Mouse (Mus musculus) limb, embryonic 15.5 days (tissue): ENCODE results near the gene Il17rc. TPM values are rescaled to one million over a fixed set of nuclear protein-coding genes. Genes with fewer than 3 reads are reported as not detected.

ENCODE experiments used
- ATAC-seq: fragments of 200-750 bp; cut with Nextera tagmentation; 2 replicates; pipeline ENCODE4 v1.8.0; 2017; ENCODE audit warnings: low read depth, moderate TSS enrichment; ENCODE audit not compliant: insufficient number of reproducible peaks, low FRiP score, low TSS enrichment
- H3K27ac ChIP-seq: fragments of 300-500 bp; sonication (generic); 2 replicates; pipeline ENCODE4 v1.5.1; 2015; ENCODE audit warnings: moderate library complexity, mild to moderate bottlenecking, inconsistent platforms
- H3K27me3 ChIP-seq: fragments of 300-500 bp; sonication (generic); 2 replicates; pipeline ENCODE4 v1.6.1; 2015; ENCODE audit warnings: inconsistent platforms
- H3K36me3 ChIP-seq: fragments of 300-500 bp; sonication (generic); 2 replicates; pipeline ENCODE4 v1.6.1; 2015; ENCODE audit warnings: inconsistent platforms
- H3K4me1 ChIP-seq: fragments of 300-500 bp; sonication (generic); 2 replicates; pipeline ENCODE4 v1.6.1; 2015; ENCODE audit warnings: inconsistent platforms
- H3K4me2 ChIP-seq: fragments of 300-500 bp; sonication (generic); 2 replicates; pipeline ENCODE4 v1.6.1; 2015; ENCODE audit warnings: mild to moderate bottlenecking, inconsistent platforms
- H3K4me3 ChIP-seq: fragments of 300-500 bp; sonication (generic); 2 replicates; pipeline ENCODE4 v1.5.1; 2015; ENCODE audit warnings: mild to moderate bottlenecking, inconsistent platforms
- H3K9ac ChIP-seq: fragments of 300-500 bp; sonication (generic); 2 replicates; pipeline ENCODE4 v1.6.1; 2015; ENCODE audit warnings: inconsistent platforms
- H3K9me3 ChIP-seq: fragments of 300-500 bp; sonication (generic); 2 replicates; pipeline ENCODE4 v1.6.1; 2016; ENCODE audit warnings: inconsistent platforms
- WGBS: fragments of 180-500 bp; shearing (Covaris S2); methylation state at CpG from one replicate; pipeline ENCODE4 v1.1.7; 2015; 5-methylcytosine and 5-hydroxymethylcytosine counted together
- polyA plus RNA-seq: library from polyadenylated mRNA; unstranded; fragments of >200 nt; fragmentation: Nextera tagmentation; extraction: Ambion mirVana; gene quantifications from 2 replicates; pipeline ENCODE4 v1.2.1, GENCODE M21; 2015

The Il17rc gene
- polyA plus RNA-seq, 1 experiment from 2014 or later = 63.5 TPM

DNA sequence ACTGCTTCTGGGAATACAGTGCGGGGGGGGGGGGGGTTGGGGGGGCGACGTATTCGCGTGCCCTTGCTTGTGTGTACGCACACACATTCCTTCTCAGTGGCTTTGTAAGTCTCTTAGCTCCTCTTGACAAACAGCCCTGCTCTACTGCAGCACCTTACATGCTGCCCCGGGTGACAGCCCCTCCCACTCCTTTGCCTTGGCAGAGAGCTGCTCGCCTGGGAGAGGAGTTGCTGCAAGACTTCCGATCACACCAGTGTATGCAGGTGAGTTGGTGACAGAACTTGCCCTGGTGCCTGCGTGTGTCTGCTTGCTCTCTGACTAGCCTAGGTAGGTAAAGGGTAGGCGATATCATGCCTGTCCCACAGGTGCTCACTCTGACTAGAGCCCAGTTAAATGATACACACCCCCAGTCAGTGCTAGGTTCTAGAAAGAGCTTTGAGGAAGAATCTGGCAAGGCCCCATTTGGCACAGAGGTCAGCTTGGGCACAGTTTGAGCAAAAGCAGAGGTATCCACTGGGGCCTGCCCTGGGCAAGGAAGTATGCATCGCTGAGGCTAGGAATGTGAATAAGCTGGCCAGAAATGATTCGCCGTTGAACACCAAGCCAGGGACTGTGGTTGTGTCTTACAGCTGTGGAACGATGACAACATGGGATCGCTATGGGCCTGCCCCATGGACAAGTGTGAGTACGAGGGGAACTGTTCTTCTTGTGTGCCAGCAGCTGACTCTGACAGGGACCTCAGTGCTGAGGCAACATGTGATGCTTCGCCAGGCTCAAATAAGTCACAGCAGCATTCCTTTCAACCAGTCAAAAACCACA lies 9.5 kb downstream of the Il17rc start:
- peak; percentile 13; the same call in 1 of the 2 replicates for ATAC-seq
- Histone ChIP-seq H3K9ac (no peak overlapping the region), H3K4me2 (no peak overlapping the region), H3K9me3 (no peaks in the 10 kb centered on the region), H3K36me3 (no peaks in the 10 kb centered on the region), H3K4me1 (peaks cover 19% of the 10 kb centered on the region), H3K27ac (peak overlapping the region; percentile 39), H3K4me3 (no peak overlapping the region), H3K27me3 (peaks cover 38% of the 10 kb centered on the region)
- 48% methylated on average over 18 of the region's 18 CpGs for WGBS

DNA sequence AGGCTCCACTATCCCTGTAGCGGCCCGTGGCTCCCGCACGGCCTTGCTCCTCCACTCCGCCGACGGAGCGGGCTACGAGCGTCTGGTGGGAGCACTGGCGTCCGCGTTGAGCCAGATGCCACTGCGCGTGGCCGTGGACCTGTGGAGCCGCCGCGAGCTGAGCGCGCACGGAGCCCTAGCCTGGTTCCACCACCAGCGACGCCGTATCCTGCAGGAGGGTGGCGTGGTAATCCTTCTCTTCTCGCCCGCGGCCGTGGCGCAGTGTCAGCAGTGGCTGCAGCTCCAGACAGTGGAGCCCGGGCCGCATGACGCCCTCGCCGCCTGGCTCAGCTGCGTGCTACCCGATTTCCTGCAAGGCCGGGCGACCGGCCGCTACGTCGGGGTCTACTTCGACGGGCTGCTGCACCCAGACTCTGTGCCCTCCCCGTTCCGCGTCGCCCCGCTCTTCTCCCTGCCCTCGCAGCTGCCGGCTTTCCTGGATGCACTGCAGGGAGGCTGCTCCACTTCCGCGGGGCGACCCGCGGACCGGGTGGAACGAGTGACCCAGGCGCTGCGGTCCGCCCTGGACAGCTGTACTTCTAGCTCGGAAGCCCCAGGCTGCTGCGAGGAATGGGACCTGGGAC lies 11.4 kb downstream of the Il17rc start:
- H3K36me3 ChIP-seq = no peaks in the 10 kb centered on the region
- H3K4me1 ChIP-seq = peaks cover 24% of the 10 kb centered on the region
- no peak overlapping the region; the same call in 1 of the 2 replicates for H3K9ac ChIP-seq
- peak overlapping the region; percentile 47 for H3K27ac ChIP-seq
- ATAC-seq = no peak
- peak overlapping the region; percentile 72 for H3K4me2 ChIP-seq
- no peaks in the 10 kb centered on the region for H3K9me3 ChIP-seq
- 3% methylated on average over 65 of the region's 65 CpGs for WGBS
- peaks cover 38% of the 10 kb centered on the region for H3K27me3 ChIP-seq
- peak overlapping the region; percentile 45 for H3K4me3 ChIP-seq

GRCm38 (mm10) chr6:113483100-113483615 lies 11.9 kb downstream of the Il17rc start, which contains the start of gene Creld1:
Gene Creld1, plus strand, starts transcription at chr6:113483297.
- peak; percentile 82 for ATAC-seq
- peaks cover 24% of the 10 kb centered on the region for H3K4me1 ChIP-seq
- peak within 1 kb of the TSS; percentile 72 for H3K4me2 ChIP-seq
- H3K27ac ChIP-seq = peak within 1 kb of the TSS; percentile 63
- WGBS = under 1% methylated on average over 26 of the region's 26 CpGs
- no peaks in the 10 kb centered on the region for H3K9me3 ChIP-seq
- H3K27me3 ChIP-seq = peaks cover 38% of the 10 kb centered on the region
- peak within 1 kb of the TSS; percentile 45 for H3K4me3 ChIP-seq
- H3K9ac ChIP-seq = peak within 1 kb of the TSS; percentile 35
- H3K36me3 ChIP-seq = no peaks in the 10 kb centered on the region

DNA sequence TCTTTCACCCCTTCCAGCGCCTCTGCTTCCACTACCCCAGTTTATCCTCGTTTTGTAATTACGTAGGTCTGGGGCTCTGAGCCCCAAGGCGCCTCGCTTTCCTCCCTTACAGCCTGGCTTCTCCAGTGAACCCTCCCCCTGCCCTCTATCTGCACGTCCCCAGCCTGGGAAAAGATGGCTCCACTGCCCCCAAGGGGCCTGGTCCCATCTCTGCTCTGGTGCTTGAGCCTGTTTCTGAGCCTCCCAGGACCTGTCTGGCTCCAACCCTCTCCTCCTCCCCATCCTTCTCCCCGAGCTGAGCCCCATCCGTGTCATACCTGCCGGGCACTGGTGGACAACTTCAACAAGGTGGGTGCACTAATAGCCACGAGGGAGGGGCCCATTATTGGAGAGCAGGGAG lies 12.5 kb downstream of the Il17rc start:
- H3K36me3 ChIP-seq = no peaks in the 10 kb centered on the region
- peak overlapping the region; percentile 35 for H3K9ac ChIP-seq
- peak overlapping the region; percentile 72 for H3K4me2 ChIP-seq
- H3K9me3 ChIP-seq = no peaks in the 10 kb centered on the region
- H3K27ac ChIP-seq = peak overlapping the region; percentile 63; the same call in 1 of the 2 replicates
- no peak for ATAC-seq
- peaks cover 38% of the 10 kb centered on the region for H3K27me3 ChIP-seq
- peaks cover 24% of the 10 kb centered on the region for H3K4me1 ChIP-seq
- H3K4me3 ChIP-seq = peak overlapping the region; percentile 45
- WGBS = 12% methylated on average over 10 of the region's 10 CpGs

DNA sequence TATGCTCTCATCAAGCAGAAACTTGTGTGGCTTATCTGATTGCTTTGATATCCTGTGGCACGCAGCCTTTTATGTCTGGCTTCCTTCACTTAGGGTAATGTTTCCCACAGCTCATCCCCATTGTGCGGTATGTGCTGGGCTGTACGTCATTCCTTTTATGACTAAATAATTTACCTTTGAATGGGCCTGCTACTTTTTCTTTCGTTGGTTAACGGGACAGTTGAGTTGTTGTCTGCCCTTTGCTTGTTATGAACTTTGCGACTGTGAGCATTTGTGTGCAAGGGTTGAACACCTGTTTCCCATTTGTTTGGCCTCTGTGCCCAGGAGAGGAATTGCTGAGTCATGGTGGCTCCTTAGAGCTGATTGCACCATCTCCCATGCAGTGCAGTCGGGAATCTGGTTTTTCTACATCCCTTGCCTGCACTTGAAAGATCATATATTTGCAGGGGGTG lies 15.9 kb downstream of the Il17rc start:
- peaks cover 23% of the 10 kb centered on the region for H3K4me1 ChIP-seq
- ATAC-seq = no peak
- H3K36me3 ChIP-seq = peaks cover 6% of the 10 kb centered on the region; the same call in 1 of the 2 replicates
- H3K4me3 ChIP-seq = no peak overlapping the region
- no peak overlapping the region for H3K9ac ChIP-seq
- peaks cover 9% of the 10 kb centered on the region for H3K27me3 ChIP-seq
- H3K9me3 ChIP-seq = no peaks in the 10 kb centered on the region
- 0 out of 2 replicates have a peak overlapping the region, but pooled peaks have one; percentile 51 for H3K27ac ChIP-seq
- H3K4me2 ChIP-seq = no peak overlapping the region
- 10% methylated on average over 7 of the region's 7 CpGs for WGBS

GRCm38 (mm10) chr6:113489410-113489809 lies 18.2 kb downstream of the Il17rc start:
- H3K9ac ChIP-seq = no peak overlapping the region
- H3K4me1 ChIP-seq = peaks cover 8% of the 10 kb centered on the region; the same call in 1 of the 2 replicates
- 91% methylated on average over 14 of the region's 14 CpGs for WGBS

DNA sequence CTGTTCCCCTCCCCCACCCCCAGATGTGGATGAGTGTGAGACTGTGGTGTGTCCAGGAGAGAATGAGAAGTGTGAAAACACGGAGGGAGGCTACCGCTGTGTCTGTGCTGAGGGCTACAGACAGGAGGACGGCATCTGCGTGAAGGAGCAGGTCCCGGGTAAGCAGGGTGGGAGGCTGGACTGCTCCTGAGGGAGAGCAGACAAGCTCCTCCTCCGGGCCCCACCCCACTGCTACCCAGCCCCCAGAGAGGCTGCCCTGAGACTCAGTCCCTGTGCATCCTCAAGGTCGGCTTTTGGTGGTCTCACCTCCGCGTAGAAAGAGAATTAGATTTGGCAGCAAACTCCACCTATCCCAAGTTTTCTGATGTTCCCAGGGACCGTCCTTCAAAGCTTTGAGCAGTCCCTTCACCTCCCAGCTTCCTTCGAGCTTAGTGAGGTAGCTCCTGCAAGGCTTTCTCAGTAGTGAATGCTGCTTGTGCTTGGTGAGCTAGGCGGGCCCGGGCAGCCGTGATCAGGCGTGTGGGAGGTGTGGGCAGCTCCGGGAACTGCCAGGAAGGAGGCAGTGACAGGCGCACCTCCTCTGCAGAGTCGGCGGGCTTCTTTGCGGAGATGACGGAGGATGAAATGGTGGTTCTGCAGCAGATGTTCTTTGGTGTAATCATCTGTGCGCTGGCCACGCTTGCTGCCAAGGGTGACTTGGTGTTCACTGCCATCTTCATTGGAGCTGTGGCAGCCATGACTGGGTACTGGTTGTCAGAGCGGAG lies 21.1 kb downstream of the Il17rc start:
- Histone ChIP-seq H3K9ac (no peak overlapping the region), H3K27ac (no peak overlapping the region), H3K4me2 (no peak overlapping the region), H3K4me1 (peaks cover 17% of the 10 kb centered on the region), H3K27me3 (peaks cover 23% of the 10 kb centered on the region), H3K4me3 (no peak overlapping the region), H3K36me3 (peaks cover 6% of the 10 kb centered on the region; the same call in 1 of the 2 replicates), H3K9me3 (no peaks in the 10 kb centered on the region)
- ATAC-seq = no peak
- 75% methylated on average over 24 of the region's 24 CpGs for WGBS

More at GRCm38 (mm10) chr6:113489410-113489809, 18.2 kb downstream of the Il17rc start:
- Histone ChIP-seq H3K4me2 (no peak overlapping the region), H3K27me3 (0 out of 2 replicates have a peak, but pooled peaks cover under 1% of the 10 kb centered on the region), H3K4me3 (no peak overlapping the region), H3K36me3 (peaks cover 6% of the 10 kb centered on the region; the same call in 1 of the 2 replicates), H3K27ac (no peak overlapping the region), H3K9me3 (no peaks in the 10 kb centered on the region)
- ATAC-seq = no peak

GRCm38 (mm10) chr6:113494258-113494788 lies 23.1 kb downstream of the Il17rc start:
- H3K27me3 ChIP-seq = peaks cover 32% of the 10 kb centered on the region
- no peak overlapping the region for H3K9ac ChIP-seq
- 1% methylated on average over 54 of the region's 54 CpGs for WGBS
- H3K4me2 ChIP-seq = peak overlapping the region; percentile 60
- H3K27ac ChIP-seq = no peak overlapping the region
- ATAC-seq = peak; percentile 62; the same call in 1 of the 2 replicates
- peaks cover 5% of the 10 kb centered on the region; the same call in 1 of the 2 replicates for H3K36me3 ChIP-seq
- peak overlapping the region; percentile 41 for H3K4me3 ChIP-seq
- H3K9me3 ChIP-seq = no peaks in the 10 kb centered on the region
- H3K4me1 ChIP-seq = peaks cover 15% of the 10 kb centered on the region

- no peaks in the 10 kb centered on the region for H3K9me3 ChIP-seq
- peaks cover 15% of the 10 kb centered on the region for H3K4me1 ChIP-seq
- H3K4me2 ChIP-seq = peak overlapping the region; percentile 60
- H3K4me3 ChIP-seq = peak overlapping the region; percentile 41
- ATAC-seq = no peak
- WGBS = 35% methylated on average over 28 of the region's 28 CpGs
- peaks cover 38% of the 10 kb centered on the region for H3K27me3 ChIP-seq
- H3K27ac ChIP-seq = no peak overlapping the region
- H3K9ac ChIP-seq = no peak overlapping the region
- H3K36me3 ChIP-seq = no peaks in the 10 kb centered on the region
Observed at GRCm38 (mm10) chr6:113495071-113495675, 23.9 kb downstream of the Il17rc start.

- Histone ChIP-seq H3K4me3 (no peak overlapping the region), H3K9me3 (no peaks in the 10 kb centered on the region), H3K27me3 (peaks cover 56% of the 10 kb centered on the region), H3K36me3 (no peaks in the 10 kb centered on the region), H3K4me2 (no peak overlapping the region), H3K27ac (no peak overlapping the region), H3K9ac (no peak overlapping the region), H3K4me1 (peaks cover 21% of the 10 kb centered on the region)
- WGBS = 71% methylated on average over 6 of the region's 6 CpGs
- no peak for ATAC-seq
Observed at GRCm38 (mm10) chr6:113499346-113499745, 28.1 kb downstream of the Il17rc start.
